Mouse (Mus musculus) kidney, embryonic 14.5 days (tissue): ENCODE measurements around the gene Ncor2. TPM values are rescaled to one million over a fixed set of nuclear protein-coding genes. Genes with fewer than 3 reads are reported as not detected.
A peak's percentile ranks its signal among the peaks of the same experiment; 100 is the strongest.

Source experiments
- ATAC-seq: fragments of 200-750 bp; cut with Nextera tagmentation; 2 replicates; pipeline ENCODE4 v1.8.0; 2017; ENCODE audit warnings: moderate number of reproducible peaks, mild to moderate bottlenecking, moderate TSS enrichment, moderate library complexity; ENCODE audit not compliant: low FRiP score, low TSS enrichment
- H3K27ac ChIP-seq: fragments of 300-500 bp; sonication (generic); 2 replicates; pipeline ENCODE4 v1.5.1; 2014; ENCODE audit warnings: low read depth, mild to moderate bottlenecking, low read length, moderate library complexity, mixed read lengths
- H3K27me3 ChIP-seq: fragments of 300-500 bp; sonication (generic); 2 replicates; pipeline ENCODE4 v1.6.1; 2014; ENCODE audit warnings: mild to moderate bottlenecking, low read length; ENCODE audit not compliant: control insufficient read depth, insufficient read depth
- H3K36me3 ChIP-seq: fragments of 300-500 bp; sonication (generic); 2 replicates; pipeline ENCODE4 v1.6.1; 2014; ENCODE audit warnings: low read length, mixed read lengths; ENCODE audit not compliant: control insufficient read depth, insufficient read depth
- H3K4me1 ChIP-seq: fragments of 300-500 bp; sonication (generic); 2 replicates; pipeline ENCODE4 v1.6.1; 2014; ENCODE audit warnings: low read length, mixed read lengths; ENCODE audit not compliant: control insufficient read depth, insufficient read depth
- H3K4me2 ChIP-seq: fragments of 300-500 bp; sonication (generic); replicated peaks from 2 replicates; pipeline ENCODE4 v1.6.1; 2014; ENCODE audit warnings: low read depth, mild to moderate bottlenecking, low read length
- H3K4me3 ChIP-seq: fragments of 300-500 bp; sonication (generic); 2 replicates; pipeline ENCODE4 v1.5.1; 2014; ENCODE audit warnings: mild to moderate bottlenecking, low read length
- H3K9ac ChIP-seq: fragments of 300-500 bp; sonication (generic); 2 replicates; pipeline ENCODE4 v1.6.1; 2014; ENCODE audit warnings: low read depth, mild to moderate bottlenecking, low read length, moderate library complexity
- H3K9me3 ChIP-seq: fragments of 300-500 bp; sonication (generic); 2 replicates; pipeline ENCODE4 v1.6.1; 2016; ENCODE audit warnings: low read length; ENCODE audit not compliant: control insufficient read depth
- WGBS: fragments of 180-500 bp; shearing (Covaris S2); extraction: QIAGEN DNeasy Blood & Tissue Kit; methylation state at CpG from one replicate; pipeline ENCODE4 v1.1.7; 2014; 5-methylcytosine and 5-hydroxymethylcytosine counted together
- polyA plus RNA-seq: library from polyadenylated mRNA; unstranded; fragments of >200 nt; fragmentation: Nextera tagmentation; extraction: Ambion mirVana; gene quantifications from 2 replicates; pipeline ENCODE4 v1.2.1, GENCODE M21; 2014

The Ncor2 gene
- polyA plus RNA-seq, 1 experiment from 2014 or later, result 34.6 TPM

- ATAC-seq, result no peak
- Histone ChIP-seq H3K9ac (no peak overlapping the region), H3K9me3 (no peaks in the 10 kb centered on the region), H3K27ac (no peak overlapping the region), H3K36me3 (peaks cover 81% of the 10 kb centered on the region), H3K4me3 (no peak overlapping the region), H3K4me1 (peaks cover 4% of the 10 kb centered on the region; the same call in 1 of the 2 replicates), H3K4me2 (no peak overlapping the region), H3K27me3 (no peaks in the 10 kb centered on the region)
- 91% methylated on average over 4 of the region's 4 CpGs for WGBS
These were observed 98.7 kb downstream of the Ncor2 start for GRCm38 (mm10) chr5:125080352-125080751.

DNA sequence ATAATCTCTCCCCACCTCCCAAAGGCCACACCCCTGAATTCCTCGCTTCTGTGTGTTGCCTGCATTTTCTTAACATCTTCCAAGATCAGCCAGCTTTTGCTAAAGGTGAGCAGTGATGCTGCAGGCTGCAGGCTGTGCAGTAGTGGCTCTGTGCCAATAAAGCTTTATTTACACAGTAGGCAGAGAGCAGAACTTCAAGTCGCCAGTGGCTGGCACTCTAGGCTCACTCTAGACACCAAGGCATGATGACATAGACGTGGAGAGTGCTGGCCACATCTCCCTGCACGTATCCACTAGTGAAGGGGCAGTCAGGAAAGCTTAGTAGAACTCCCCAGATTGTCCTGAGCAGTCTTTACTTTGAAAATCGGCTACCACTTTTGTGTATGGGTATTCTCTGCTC is 100.8 kb downstream of the Ncor2 start:
- no peak overlapping the region for H3K4me3 ChIP-seq
- 83% methylated on average over 5 of the region's 5 CpGs for WGBS
- H3K4me1 ChIP-seq, result peaks cover 7% of the 10 kb centered on the region; the same call in 1 of the 2 replicates
- H3K9ac ChIP-seq, result no peak overlapping the region
- no peaks in the 10 kb centered on the region for H3K9me3 ChIP-seq
- peaks cover 74% of the 10 kb centered on the region for H3K36me3 ChIP-seq
- no peak overlapping the region for H3K4me2 ChIP-seq
- no peak for ATAC-seq
- no peak overlapping the region for H3K27ac ChIP-seq
- no peaks in the 10 kb centered on the region for H3K27me3 ChIP-seq

DNA sequence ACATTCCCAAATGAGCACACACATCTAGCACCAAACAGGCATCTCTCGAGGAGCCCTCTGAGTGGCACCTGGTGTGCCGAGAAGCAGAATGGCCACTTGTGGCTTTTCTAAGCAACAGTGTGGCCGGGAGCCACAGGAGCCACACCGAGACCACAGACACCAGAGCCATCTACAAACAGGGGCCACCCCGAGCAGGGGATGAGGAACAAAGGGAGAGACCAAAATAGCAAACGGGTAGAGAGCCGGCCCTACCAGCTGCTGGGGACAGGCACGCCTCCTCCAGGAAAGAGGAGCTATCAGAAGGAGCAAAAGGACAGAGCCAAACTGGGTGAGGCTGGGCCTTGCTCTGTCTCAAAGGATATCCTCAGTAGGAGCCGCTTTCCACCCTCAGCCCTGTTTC is 102.8 kb downstream of the Ncor2 start:
- Histone ChIP-seq H3K4me2 (no peak overlapping the region), H3K9me3 (no peaks in the 10 kb centered on the region), H3K27ac (no peak overlapping the region), H3K4me1 (peaks cover 23% of the 10 kb centered on the region), H3K36me3 (peaks cover 66% of the 10 kb centered on the region), H3K9ac (no peak overlapping the region), H3K4me3 (no peak overlapping the region), H3K27me3 (no peaks in the 10 kb centered on the region)
- no peak for ATAC-seq
- 73% methylated on average over 9 of the region's 9 CpGs for WGBS

DNA sequence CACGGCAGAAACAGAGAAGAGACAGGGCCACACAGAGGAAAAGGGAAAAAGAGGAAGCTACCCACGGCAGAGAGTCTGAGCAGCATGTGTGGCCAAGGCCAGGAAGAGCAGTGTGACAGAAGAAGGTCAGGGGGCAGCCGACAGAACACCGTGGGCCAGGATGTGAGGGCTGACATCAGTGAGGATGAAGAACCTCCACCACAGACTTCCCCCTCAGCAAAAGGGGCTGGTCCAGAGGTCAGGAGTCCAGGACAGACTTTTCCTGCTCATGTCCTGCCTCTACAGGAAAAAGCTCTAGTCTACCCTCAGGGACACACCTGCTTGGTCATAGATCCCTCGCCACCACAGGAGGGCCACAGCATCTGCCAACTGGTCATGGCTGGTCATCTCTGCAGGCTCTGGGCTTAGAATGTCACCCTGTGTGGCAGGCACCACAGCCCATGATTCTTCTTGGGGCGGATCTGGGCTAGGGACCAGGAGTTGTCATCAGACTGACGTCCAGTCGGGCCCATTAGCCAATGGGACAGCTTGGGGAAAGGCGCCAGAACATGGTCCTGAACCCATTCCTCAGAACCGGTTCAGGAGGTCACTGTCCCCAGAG is 104.3 kb downstream of the Ncor2 start:
- no peak overlapping the region for H3K4me3 ChIP-seq
- H3K9me3 ChIP-seq, result no peaks in the 10 kb centered on the region
- no peak overlapping the region for H3K4me2 ChIP-seq
- peaks cover 51% of the 10 kb centered on the region for H3K36me3 ChIP-seq
- no peak overlapping the region for H3K9ac ChIP-seq
- no peaks in the 10 kb centered on the region for H3K27me3 ChIP-seq
- peaks cover 36% of the 10 kb centered on the region for H3K4me1 ChIP-seq
- WGBS, result 52% methylated on average over 10 of the region's 10 CpGs
- no peak for ATAC-seq
- no peak overlapping the region for H3K27ac ChIP-seq

DNA sequence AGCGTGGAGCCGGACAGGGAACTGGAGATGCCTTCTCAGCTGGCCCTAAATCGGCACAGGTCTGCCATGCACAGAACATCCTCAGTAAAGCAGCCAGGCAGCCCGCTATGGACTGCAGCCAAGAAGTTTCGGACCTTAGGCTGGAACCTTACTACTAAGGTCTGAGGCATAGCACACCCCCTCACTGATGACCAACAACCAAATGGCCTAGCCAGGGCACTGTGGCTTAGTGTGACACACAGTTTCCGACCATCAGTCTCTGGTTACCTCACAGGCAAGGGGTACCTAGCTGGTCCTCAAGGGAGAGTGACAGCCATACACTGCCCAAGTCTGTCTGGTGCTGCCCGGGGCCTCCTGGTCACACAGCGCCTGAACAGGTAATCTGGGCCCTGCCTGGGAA is 105.1 kb downstream of the Ncor2 start:
- H3K27me3 ChIP-seq, result no peaks in the 10 kb centered on the region
- H3K27ac ChIP-seq, result no peak overlapping the region
- H3K36me3 ChIP-seq, result peaks cover 45% of the 10 kb centered on the region
- no peak for ATAC-seq
- H3K4me2 ChIP-seq, result no peak overlapping the region
- H3K4me1 ChIP-seq, result peaks cover 43% of the 10 kb centered on the region
- no peak overlapping the region for H3K9ac ChIP-seq
- WGBS, result 78% methylated on average over 8 of the region's 8 CpGs
- H3K9me3 ChIP-seq, result no peaks in the 10 kb centered on the region
- no peak overlapping the region for H3K4me3 ChIP-seq

DNA sequence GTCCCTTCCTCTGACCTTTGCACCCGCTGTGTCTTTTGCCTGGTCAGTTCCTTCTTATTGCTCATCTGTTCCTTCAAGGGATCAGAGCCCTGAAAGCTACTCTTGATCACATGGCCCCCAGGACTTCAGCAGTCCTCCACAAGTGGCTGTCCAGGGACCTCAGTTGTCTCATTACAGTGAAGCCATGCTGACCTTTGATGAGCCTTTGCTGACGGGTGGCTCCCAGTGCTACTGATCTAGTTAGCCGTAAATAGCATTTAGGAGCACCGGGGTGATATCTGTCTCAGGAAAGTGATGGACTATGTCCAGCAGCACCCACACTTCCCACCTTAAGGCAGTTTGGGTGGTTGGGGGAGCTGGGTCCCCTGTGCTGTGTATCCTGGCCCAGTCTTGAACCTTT is 105.7 kb downstream of the Ncor2 start:
- 71% methylated on average over 4 of the region's 4 CpGs for WGBS
- H3K4me2 ChIP-seq, result no peak overlapping the region

DNA sequence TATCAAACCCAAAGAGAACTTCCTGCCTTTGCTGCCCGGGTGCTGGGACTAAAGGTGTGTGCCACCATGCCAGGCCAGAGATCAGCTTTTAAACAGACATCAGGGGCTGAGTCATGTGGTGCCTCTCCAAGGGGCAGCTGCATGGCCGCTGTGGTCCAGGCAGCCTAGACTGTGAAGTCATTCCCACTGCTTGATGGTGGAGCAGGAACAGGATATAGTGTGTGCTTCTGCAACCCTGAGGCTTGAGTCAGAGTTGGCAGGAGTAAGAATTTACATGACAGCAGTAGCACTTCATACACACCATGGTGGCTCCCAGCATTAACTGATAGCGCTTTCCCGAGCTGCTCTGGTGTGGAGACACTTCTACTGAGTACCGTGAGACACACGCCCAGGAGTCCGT is 106.6 kb downstream of the Ncor2 start:
- Histone ChIP-seq H3K9ac (0 out of 2 replicates have a peak overlapping the region, but pooled peaks have one; percentile 12), H3K4me2 (no peak overlapping the region), H3K9me3 (no peaks in the 10 kb centered on the region), H3K4me1 (peaks cover 58% of the 10 kb centered on the region), H3K27ac (peak overlapping the region; percentile 37; the same call in 1 of the 2 replicates), H3K27me3 (no peaks in the 10 kb centered on the region), H3K4me3 (no peak overlapping the region), H3K36me3 (peaks cover 31% of the 10 kb centered on the region)
- 70% methylated on average over 7 of the region's 7 CpGs for WGBS
- ATAC-seq, result no peak

More for the DNA sequence above, 105.7 kb downstream of the Ncor2 start:
- Histone ChIP-seq H3K27me3 (no peaks in the 10 kb centered on the region), H3K4me3 (no peak overlapping the region), H3K9me3 (no peaks in the 10 kb centered on the region), H3K36me3 (peaks cover 40% of the 10 kb centered on the region), H3K9ac (no peak overlapping the region), H3K4me1 (peaks cover 49% of the 10 kb centered on the region), H3K27ac (no peak overlapping the region)
- ATAC-seq, result no peak

DNA sequence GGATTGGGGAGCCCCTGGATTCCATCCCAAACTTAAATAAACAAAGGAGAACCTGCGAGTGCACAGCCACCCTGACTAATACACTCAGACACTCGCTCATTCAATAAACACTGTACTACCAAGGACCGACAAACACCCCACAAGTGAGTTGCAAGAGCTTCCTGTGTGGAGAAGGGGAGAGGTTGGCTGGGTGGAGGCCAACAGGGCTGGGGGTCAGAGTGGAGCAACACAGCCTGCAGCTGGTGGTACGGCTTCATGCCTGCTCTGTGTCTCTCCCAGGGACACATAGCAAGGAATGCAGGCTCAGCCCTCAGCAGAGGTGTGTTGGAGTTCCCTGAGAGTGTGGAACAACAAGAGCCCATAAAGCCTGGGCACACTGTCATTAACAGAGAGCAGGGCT is 107.1 kb downstream of the Ncor2 start:
- Histone ChIP-seq H3K4me3 (no peak overlapping the region), H3K36me3 (peaks cover 28% of the 10 kb centered on the region), H3K27me3 (no peaks in the 10 kb centered on the region), H3K9me3 (no peaks in the 10 kb centered on the region), H3K4me2 (no peak overlapping the region), H3K27ac (no peak overlapping the region), H3K9ac (no peak overlapping the region), H3K4me1 (peaks cover 63% of the 10 kb centered on the region)
- no peak for ATAC-seq
- 40% methylated on average over 4 of the region's 4 CpGs for WGBS

DNA sequence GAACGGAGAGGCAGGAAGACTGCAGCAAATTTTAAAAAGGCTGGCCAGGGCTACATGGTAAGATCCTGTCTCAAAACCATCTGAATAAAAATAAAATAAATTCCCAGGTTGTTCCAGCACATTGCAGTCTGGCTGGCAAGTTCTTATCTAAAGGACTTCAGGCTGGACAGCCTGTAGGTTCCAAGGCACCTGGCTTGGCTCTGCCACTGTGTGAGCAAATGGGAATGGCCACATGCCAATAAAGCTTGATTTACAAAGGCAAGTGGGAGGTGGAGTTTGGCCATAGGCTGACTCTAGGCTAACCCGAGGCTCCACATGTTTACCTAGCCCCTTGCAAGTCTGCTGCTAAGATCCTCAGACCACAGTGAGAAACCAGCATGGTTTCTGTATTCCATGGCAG is 108.6 kb downstream of the Ncor2 start:
- no peaks in the 10 kb centered on the region for H3K9me3 ChIP-seq
- H3K4me3 ChIP-seq, result no peak overlapping the region
- peaks cover 38% of the 10 kb centered on the region for H3K36me3 ChIP-seq
- 37% methylated on average over 2 of the region's 2 CpGs for WGBS
- peak overlapping the region; percentile 8; the same call in 1 of the 2 replicates for H3K4me2 ChIP-seq
- H3K4me1 ChIP-seq, result peaks cover 64% of the 10 kb centered on the region
- 0 out of 2 replicates have a peak overlapping the region, but pooled peaks have one; percentile 17 for H3K27ac ChIP-seq
- H3K27me3 ChIP-seq, result no peaks in the 10 kb centered on the region
- ATAC-seq, result no peak
- H3K9ac ChIP-seq, result no peak overlapping the region
